Mouse (Mus musculus) lung, postnatal 0 days (tissue): ENCODE data around the gene Slc6a8.

Source experiments
- CTCF ChIP-seq: IDR thresholded peaks from 2 replicates; pipeline ENCODE4 v1.5.1; 2016; ENCODE audit warnings: antibody characterized with exemption, mild to moderate bottlenecking
- EP300 ChIP-seq: IDR thresholded peaks from 2 replicates; pipeline ENCODE4 v1.6.1; 2016; ENCODE audit warnings: antibody characterized with exemption, mild to moderate bottlenecking, control low read depth

- TF ChIP-seq CTCF (no peak), EP300 (no peak)
Observed at GRCm38 (mm10) chrX:73650869-73651268, 22.1 kb upstream of the Slc6a8 start.
